Mouse (Mus musculus): ENCODE measurements around the gene Cdc42ep5.

GRCm38 (mm10) chr7:4132998-4133397 lies 31.7 kb downstream of the Cdc42ep5 start:
- TF ChIP-seq POLR2A (IDR thresholded peaks at IDR 0.05; ENCODE audit: low read depth, low read length): no peak
- no peak for TF ChIP-seq CTCF (conservative IDR thresholded peaks at IDR 0.05; ENCODE audit: insufficient read depth, insufficient read length, low read depth, low read length)

Measured in kidney, adult 2 months (tissue).